Mouse (Mus musculus): ENCODE measurements at regions not wholly inside any gene's neighbourhood (a gene's known extent, or its start where the extent isn't known, plus 50 kb on each side); places are given as distances from the start of the nearest gene placed in this dataset.

DNA sequence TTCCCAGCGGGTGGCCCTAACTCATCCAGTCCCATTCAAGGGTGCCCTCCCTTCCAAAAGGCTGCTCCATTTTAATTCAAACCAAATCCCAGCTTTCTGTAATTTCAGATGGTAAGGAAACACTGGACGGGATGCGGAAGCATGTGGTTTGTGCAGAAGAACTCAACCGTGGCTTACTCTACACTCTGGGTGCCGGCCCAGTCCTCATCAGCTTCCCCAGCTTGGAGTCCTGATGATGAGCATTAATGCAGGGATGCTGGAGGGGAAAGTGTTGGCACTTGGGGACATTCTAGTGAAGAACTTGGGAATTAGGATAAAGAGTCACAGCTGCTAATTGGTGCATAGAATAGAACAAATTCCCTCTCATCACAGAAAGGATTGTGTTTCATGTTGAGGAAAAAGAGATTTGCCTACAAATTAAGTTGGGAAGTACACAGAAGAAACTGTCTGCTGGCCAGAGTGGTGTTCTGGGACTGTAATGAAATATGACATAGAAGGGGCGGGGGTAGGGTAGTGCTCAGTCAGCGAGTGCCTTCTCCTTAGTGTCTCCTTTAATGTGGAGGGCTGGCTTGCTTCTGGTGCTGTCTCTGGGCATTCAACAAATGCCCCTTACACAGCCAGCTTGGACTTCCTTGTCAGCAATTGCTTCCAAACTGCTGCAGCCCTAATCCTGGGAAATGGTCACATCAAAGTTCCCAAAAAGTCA is 285.0 kb upstream of the Bmper start:
- H3K9me3 ChIP-seq (ENCODE audit: low read length): no peaks in the 10 kb centered on the region
- no peaks in the 10 kb centered on the region for H3K27me3 ChIP-seq (ENCODE audit: insufficient read depth, low read length)
- H3K27ac ChIP-seq: no peak overlapping the region
- no peak overlapping the region for H3K9ac ChIP-seq (replicated peaks; ENCODE audit: low read length)
- TF ChIP-seq CTCF (IDR thresholded peaks at IDR 0.05; ENCODE audit: low read depth): no peak
- no peaks in the 10 kb centered on the region for H3K36me3 ChIP-seq (ENCODE audit: insufficient read depth, low read length)
- no peaks in the 10 kb centered on the region for H3K4me1 ChIP-seq (ENCODE audit: insufficient read depth, low read length)
- H3K4me3 ChIP-seq (ENCODE audit: low read length): no peak overlapping the region
- no peak for ATAC-seq
- DNase-seq (ENCODE audit: low spot score): no peak
- no peak overlapping the region for H3K4me2 ChIP-seq (ENCODE audit: low read depth, low read length)
- WGBS: 81% methylated on average over 7 of the region's 7 CpGs

DNA sequence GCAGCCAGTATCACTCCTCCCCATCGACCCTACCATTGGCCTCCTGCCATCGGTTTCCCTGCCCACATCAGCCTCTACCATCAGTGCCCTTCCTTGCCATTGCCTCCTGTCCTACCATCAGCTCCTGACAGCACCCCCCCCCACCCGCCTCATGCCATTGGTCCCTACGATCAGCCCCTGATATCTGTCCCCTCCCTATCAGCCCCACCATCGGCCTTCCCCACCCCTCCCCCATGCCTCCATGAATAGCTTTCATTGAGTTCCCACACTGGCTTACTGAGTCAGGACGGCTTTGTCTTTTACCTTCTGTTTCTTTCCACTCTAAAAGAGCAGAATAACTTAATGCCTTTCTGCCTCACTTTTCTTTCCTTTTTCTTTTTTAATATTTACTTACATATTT is 277.9 kb upstream of the Bmper start:
- Histone ChIP-seq H3K4me3 (ENCODE audit: low read length) (no peak overlapping the region), H3K9me3 (ENCODE audit: low read length) (no peaks in the 10 kb centered on the region), H3K4me1 (ENCODE audit: insufficient read depth, low read length) (no peaks in the 10 kb centered on the region), H3K27me3 (ENCODE audit: insufficient read depth, low read length) (no peaks in the 10 kb centered on the region), H3K4me2 (ENCODE audit: low read depth, low read length) (no peak overlapping the region), H3K27ac (no peak overlapping the region), H3K36me3 (ENCODE audit: insufficient read depth, low read length) (no peaks in the 10 kb centered on the region), H3K9ac (replicated peaks; ENCODE audit: low read length) (no peak overlapping the region)
- no peak for TF ChIP-seq CTCF (IDR thresholded peaks at IDR 0.05; ENCODE audit: low read depth)
- ATAC-seq (no peak), DNase-seq (ENCODE audit: low spot score) (no peak)
- 54% methylated on average over 6 of the region's 6 CpGs for WGBS

DNA sequence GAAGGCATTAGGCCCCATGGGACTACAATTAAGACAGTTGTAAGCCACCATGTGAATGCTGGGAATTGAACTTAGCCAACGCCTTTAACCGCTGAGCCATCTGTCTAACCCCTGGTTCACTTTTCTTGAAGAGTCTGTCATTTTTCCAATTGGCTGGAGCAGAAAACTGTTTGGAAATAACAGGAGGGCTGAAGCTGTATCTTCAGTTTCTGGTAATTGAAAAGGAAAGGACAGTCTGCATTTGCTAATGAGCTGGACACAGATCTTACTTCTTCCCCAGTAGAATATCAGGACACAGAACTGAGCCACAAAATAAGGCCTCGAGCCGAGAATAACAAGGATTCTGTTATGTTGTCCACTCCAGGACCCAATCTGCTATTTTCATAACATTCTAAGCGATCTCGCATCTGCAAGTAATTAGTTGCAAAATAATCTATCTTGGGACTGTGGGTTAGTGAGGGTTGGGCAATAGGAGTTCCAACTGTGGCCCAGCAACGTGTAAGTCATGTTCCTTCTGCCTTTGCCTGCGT is 277.4 kb upstream of the Bmper start:
- Histone ChIP-seq H3K9ac (replicated peaks; ENCODE audit: low read length) (no peak overlapping the region), H3K27ac (no peak overlapping the region), H3K4me1 (ENCODE audit: insufficient read depth, low read length) (no peaks in the 10 kb centered on the region), H3K36me3 (ENCODE audit: insufficient read depth, low read length) (no peaks in the 10 kb centered on the region), H3K4me3 (ENCODE audit: low read length) (no peak overlapping the region), H3K27me3 (ENCODE audit: insufficient read depth, low read length) (no peaks in the 10 kb centered on the region), H3K9me3 (ENCODE audit: low read length) (no peaks in the 10 kb centered on the region), H3K4me2 (ENCODE audit: low read depth, low read length) (no peak overlapping the region)
- 65% methylated on average over 8 of the region's 8 CpGs for WGBS
- ATAC-seq: no peak
- TF ChIP-seq CTCF (IDR thresholded peaks at IDR 0.05; ENCODE audit: low read depth): no peak
- no peak for DNase-seq (ENCODE audit: low spot score)

DNA sequence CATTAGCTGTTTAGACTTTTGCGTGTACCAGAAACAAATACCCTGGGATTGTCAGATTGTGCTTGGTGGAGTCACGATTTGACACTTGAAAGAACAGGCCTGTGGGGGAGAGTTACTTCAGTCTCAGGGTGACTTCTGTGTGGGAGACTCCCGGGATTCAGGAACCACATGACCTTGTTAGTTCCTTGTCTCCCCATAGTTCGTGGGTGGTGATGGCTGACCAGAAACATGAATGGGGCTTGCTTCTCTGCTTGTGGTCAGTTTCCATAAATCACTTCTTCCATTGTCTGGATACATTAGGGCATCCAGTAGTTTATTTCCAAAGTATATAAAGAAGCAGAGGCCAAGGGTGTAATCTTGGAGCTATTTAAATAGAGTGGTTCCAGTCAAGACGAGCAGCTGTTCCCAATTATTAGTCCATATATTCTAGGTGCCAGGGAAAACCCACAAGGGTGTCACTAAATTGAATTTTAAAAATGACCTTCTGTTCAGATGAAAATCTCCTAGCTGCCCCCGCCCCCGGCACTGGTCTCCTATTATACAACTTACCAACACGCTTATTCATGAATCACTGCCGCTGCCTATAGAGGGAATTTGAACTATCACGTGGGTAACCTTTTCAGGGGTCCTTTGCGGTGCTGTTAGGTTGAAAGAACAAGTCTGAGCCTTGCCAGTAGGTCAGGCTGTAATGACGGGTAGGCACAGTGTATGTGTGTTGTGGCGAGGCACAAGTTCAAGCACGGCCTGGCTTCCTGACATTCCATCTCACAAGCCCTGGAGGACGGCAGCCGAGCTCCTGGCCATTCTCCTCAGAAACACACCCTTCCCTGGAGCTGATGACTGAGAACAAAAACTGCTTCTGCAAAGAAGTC is 270.1 kb upstream of the Bmper start:
- H3K4me2 ChIP-seq (ENCODE audit: low read depth, low read length): no peak overlapping the region
- H3K27me3 ChIP-seq (ENCODE audit: insufficient read depth, low read length): no peaks in the 10 kb centered on the region
- H3K4me3 ChIP-seq (ENCODE audit: low read length): no peak overlapping the region
- no peak for ATAC-seq
- no peak for TF ChIP-seq CTCF (IDR thresholded peaks at IDR 0.05; ENCODE audit: low read depth)
- H3K36me3 ChIP-seq (ENCODE audit: insufficient read depth, low read length): no peaks in the 10 kb centered on the region
- no peak overlapping the region for H3K27ac ChIP-seq
- H3K4me1 ChIP-seq (ENCODE audit: insufficient read depth, low read length): no peaks in the 10 kb centered on the region
- H3K9ac ChIP-seq (replicated peaks; ENCODE audit: low read length): no peak overlapping the region
- 69% methylated on average over 16 of the region's 16 CpGs for WGBS
- H3K9me3 ChIP-seq (ENCODE audit: low read length): no peaks in the 10 kb centered on the region
- no peak for DNase-seq (ENCODE audit: low spot score)

DNA sequence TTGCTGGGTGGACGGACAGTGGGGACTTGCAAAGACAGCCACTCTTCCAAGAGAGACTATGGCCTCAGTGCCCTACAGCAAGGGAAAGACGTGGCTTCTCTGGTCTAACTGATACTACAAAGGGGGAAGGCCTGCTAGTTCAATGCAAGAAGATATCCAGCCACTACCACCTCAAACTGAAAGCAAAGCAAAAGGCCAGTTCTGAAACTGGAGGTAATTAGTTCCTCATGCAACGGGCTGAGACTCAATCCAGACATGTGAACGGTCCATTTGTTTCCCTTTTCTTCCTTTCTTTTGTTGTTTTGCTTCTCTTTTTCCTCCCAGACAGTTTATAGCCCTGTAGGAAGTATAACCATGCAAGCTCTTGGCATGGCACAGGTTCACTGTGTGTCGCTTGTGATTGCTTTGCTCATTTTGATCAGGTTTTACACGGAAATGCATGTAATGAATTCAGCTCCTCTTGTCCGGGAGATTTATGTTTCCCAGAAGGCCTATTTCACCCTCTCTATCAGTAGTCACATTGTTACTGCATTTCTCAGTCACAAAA is 260.5 kb upstream of the Bmper start:
- no peaks in the 10 kb centered on the region for H3K9me3 ChIP-seq (ENCODE audit: low read length)
- H3K27ac ChIP-seq: no peak overlapping the region
- H3K4me1 ChIP-seq (ENCODE audit: insufficient read depth, low read length): no peaks in the 10 kb centered on the region
- H3K36me3 ChIP-seq (ENCODE audit: insufficient read depth, low read length): no peaks in the 10 kb centered on the region
- no peaks in the 10 kb centered on the region for H3K27me3 ChIP-seq (ENCODE audit: insufficient read depth, low read length)
- H3K4me2 ChIP-seq (ENCODE audit: low read depth, low read length): no peak overlapping the region
- DNase-seq (ENCODE audit: low spot score): no peak
- no peak overlapping the region for H3K4me3 ChIP-seq (ENCODE audit: low read length)
- TF ChIP-seq CTCF (IDR thresholded peaks at IDR 0.05; ENCODE audit: low read depth): no peak
- 71% methylated on average over 7 of the region's 7 CpGs for WGBS
- no peak overlapping the region for H3K9ac ChIP-seq (replicated peaks; ENCODE audit: low read length)
- no peak for ATAC-seq

DNA sequence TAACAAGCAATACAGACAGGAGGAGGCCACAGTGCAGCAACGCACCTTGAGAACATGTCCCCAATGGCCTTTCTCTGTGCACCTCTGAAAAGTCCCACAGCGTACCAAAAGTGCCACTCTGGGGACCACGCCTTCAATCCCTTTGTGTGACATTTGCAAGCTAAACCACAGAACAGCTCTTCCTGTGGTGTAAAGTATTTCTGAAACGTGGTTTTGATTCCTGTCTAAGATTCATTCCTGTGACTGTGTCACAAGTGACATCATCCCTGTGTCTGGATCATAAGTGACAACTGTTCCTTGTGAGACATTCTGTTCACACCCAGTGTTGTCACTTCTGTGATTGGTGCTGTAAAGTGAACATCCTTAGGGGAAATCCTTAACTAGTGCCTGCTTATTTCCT is 251.6 kb upstream of the Bmper start:
- no peaks in the 10 kb centered on the region for H3K36me3 ChIP-seq (ENCODE audit: insufficient read depth, low read length)
- no peaks in the 10 kb centered on the region for H3K9me3 ChIP-seq (ENCODE audit: low read length)
- no peak overlapping the region for H3K4me2 ChIP-seq (ENCODE audit: low read depth, low read length)
- no peak overlapping the region for H3K27ac ChIP-seq
- H3K9ac ChIP-seq (replicated peaks; ENCODE audit: low read length): no peak overlapping the region
- no peak for ATAC-seq
- H3K4me1 ChIP-seq (ENCODE audit: insufficient read depth, low read length): no peaks in the 10 kb centered on the region
- no peaks in the 10 kb centered on the region for H3K27me3 ChIP-seq (ENCODE audit: insufficient read depth, low read length)
- no peak overlapping the region for H3K4me3 ChIP-seq (ENCODE audit: low read length)
- TF ChIP-seq CTCF (IDR thresholded peaks at IDR 0.05; ENCODE audit: low read depth): no peak
- WGBS: 85% methylated on average over 4 of the region's 4 CpGs
- DNase-seq (ENCODE audit: low spot score): no peak

Measured in hindbrain, postnatal 0 days (tissue).